Mouse (Mus musculus) ES-E14 (cell line): ENCODE measurements at regions not wholly inside any gene's neighbourhood (a gene's known extent, or its start where the extent isn't known, plus 50 kb on each side); places are given as distances from the start of the nearest gene placed in this dataset.

Experiments
- DNase-seq: peaks from one replicate; pipeline ENCODE4 v3.0.0-alpha.2; 2013; ENCODE audit warnings: low read depth, low spot score
- H3K27ac ChIP-seq: 2 replicates; pipeline ENCODE4 v1.5.1; 2012; ENCODE audit warnings: low read depth, mild to moderate bottlenecking, low read length, moderate library complexity, mixed read lengths; ENCODE audit not compliant: poor library complexity, insufficient read depth, severe bottlenecking
- H3K36me3 ChIP-seq: 2 replicates; pipeline ENCODE4 v1.6.1; 2012; ENCODE audit warnings: mild to moderate bottlenecking, low read length, moderate library complexity, mixed read lengths; ENCODE audit not compliant: control insufficient read depth, poor library complexity, insufficient read depth, severe bottlenecking
- H3K4me1 ChIP-seq, 2 experiments: fragments of 150-350 bp in 1 of 2; sonication (generic) in 1 of 2; 2 replicates each; pipeline ENCODE4 v1.6.1; 2012; ENCODE audit warnings: low read length in 2 of 2, mild to moderate bottlenecking in 1 of 2, mixed read lengths in 1 of 2; ENCODE audit not compliant: control insufficient read depth in 2 of 2, insufficient read depth in 2 of 2, poor library complexity in 1 of 2
- H3K4me3 ChIP-seq, 2 experiments: fragments of 150-350 bp in 1 of 2; sonication (generic) in 1 of 2; 2 replicates each; pipeline ENCODE4 v1.5.1; 2012; ENCODE audit warnings: low read length in 2 of 2, low read depth in 1 of 2, mild to moderate bottlenecking in 1 of 2, mixed read lengths in 1 of 2; ENCODE audit not compliant: insufficient read depth in 1 of 2, poor library complexity in 1 of 2, severe bottlenecking in 1 of 2
- H3K9ac ChIP-seq: 2 replicates; pipeline ENCODE4 v1.6.1; 2012; ENCODE audit warnings: low read depth, mild to moderate bottlenecking, low read length, mixed read lengths; ENCODE audit not compliant: poor library complexity, insufficient read depth, severe bottlenecking
- H3K9me3 ChIP-seq: fragments of 150-350 bp; sonication (generic); 2 replicates; pipeline ENCODE4 v1.6.1; 2012; ENCODE audit warnings: low read depth, mild to moderate bottlenecking, low read length; ENCODE audit not compliant: control insufficient read depth, insufficient read depth
- CHD2 ChIP-seq: IDR thresholded peaks from 2 replicates; pipeline ENCODE4 v1.6.1; 2014; ENCODE audit warnings: mild to moderate bottlenecking, low read depth, low read length, inconsistent platforms
- HCFC1 ChIP-seq: IDR thresholded peaks from 2 replicates; pipeline ENCODE4 v1.6.1; 2012; ENCODE audit warnings: low read length, inconsistent platforms, borderline replicate concordance; ENCODE audit not compliant: insufficient read depth
- MAFK ChIP-seq: IDR thresholded peaks from 2 replicates; pipeline ENCODE4 v1.6.1; 2014; ENCODE audit warnings: mild to moderate bottlenecking, low read depth, low read length, inconsistent platforms; ENCODE audit not compliant: insufficient read depth
- ZC3H11A ChIP-seq: IDR thresholded peaks from 2 replicates; pipeline ENCODE4 v1.6.1; 2012; ENCODE audit warnings: low read depth, mild to moderate bottlenecking, inconsistent platforms, low read length, borderline replicate concordance
- ZNF384 ChIP-seq: IDR thresholded peaks from 2 replicates; pipeline ENCODE4 v1.6.1; 2012; ENCODE audit warnings: low read depth, low read length, inconsistent platforms
- in situ Hi-C, 2 experiments: fragments of 600-800 bp; cut with MboI; formaldehyde crosslinking; loops; one replicate each; pipeline ENCODE4 v1.15.1; 2025; ENCODE audit warnings: low sequenced_read_pairs in 2 of 2, inconsistent platforms in 1 of 2; ENCODE audit not compliant: unreplicated experiment in 2 of 2

DNA sequence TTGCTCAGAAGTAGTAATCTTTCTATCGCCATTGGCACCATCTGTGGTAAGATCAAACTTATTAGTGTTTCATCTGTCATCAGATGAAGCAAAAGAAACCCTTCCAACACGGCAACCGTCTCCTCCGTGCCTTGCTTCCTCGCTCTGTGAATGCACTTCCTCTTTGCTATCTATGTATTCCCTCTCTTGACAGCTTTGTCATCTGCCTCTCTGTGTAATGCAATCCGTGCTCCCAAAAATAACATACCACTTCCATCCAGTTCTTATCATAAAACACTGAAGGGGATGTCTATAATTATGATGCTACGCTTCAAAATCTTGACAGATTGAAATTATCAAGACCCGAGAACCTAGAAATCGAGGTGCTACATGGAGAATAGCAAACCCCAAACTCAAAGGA lies 123.2 kb downstream of the Cartpt start:
- no peak for DNase-seq
- no peak for TF ChIP-seq ZNF384
- no peak overlapping the region for H3K9ac ChIP-seq
- H3K9me3 ChIP-seq, result no peaks in the 10 kb centered on the region
- H3K4me1 ChIP-seq, result no peaks in the 10 kb centered on the region
- H3K4me3 ChIP-seq, result no peak overlapping the region
- in situ Hi-C loops, result no loop called here
- no peaks in the 10 kb centered on the region for H3K36me3 ChIP-seq
- H3K27ac ChIP-seq, result no peak overlapping the region

DNA sequence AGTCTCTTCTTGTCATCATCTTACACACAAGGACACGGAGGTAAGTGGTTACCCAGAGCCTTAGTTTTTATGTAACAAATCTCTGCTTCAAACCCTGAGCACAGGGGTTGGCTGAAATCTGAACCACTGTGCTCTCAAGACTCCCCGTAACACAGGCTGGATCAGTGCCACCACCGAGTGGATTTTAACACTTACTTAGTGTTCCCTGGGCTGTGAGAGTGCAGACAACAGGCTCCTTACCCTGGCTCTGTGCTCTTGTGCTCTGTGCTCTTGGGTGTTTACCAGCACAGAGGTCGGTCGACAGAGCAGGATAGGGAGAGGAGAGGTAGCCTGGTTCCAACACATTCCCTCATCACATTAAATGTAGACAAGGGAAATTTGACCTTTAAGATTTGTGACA lies 134.9 kb downstream of the Cartpt start:
- Histone ChIP-seq H3K36me3 (no peaks in the 10 kb centered on the region), H3K4me1 (no peaks in the 10 kb centered on the region), H3K27ac (no peak overlapping the region), H3K9me3 (no peaks in the 10 kb centered on the region), H3K9ac (no peak overlapping the region), H3K4me3 (no peak overlapping the region)
- no peak for DNase-seq
- no peak for TF ChIP-seq HCFC1
- in situ Hi-C loops, result no loop called here

DNA sequence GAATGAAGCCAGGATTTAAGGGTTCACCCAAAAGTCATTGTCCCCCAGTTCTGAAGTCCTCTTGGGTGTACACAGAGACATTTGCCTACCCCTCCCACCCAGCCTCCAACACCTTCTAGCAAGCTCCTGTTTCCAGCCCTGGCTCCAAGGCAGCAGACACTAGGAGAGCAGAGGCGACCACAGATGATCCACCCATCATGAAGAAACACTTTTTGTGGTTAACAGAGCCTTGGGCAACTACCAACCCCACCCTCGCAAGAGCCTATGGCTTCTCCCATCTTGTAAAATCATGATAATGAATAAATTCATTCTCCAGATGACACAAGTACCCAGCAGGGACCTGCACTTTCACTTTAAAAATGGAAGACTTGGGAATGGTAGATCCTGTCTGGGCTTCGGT lies 136.1 kb downstream of the Cartpt start:
- no peak for TF ChIP-seq HCFC1
- no peak for TF ChIP-seq ZC3H11A
- TF ChIP-seq ZNF384, result no peak
- no peak for TF ChIP-seq MAFK
- TF ChIP-seq CHD2, result no peak
- Histone ChIP-seq H3K4me1 (no peaks in the 10 kb centered on the region), H3K27ac (no peak overlapping the region), H3K36me3 (no peaks in the 10 kb centered on the region), H3K4me3 (no peak overlapping the region), H3K9me3 (no peaks in the 10 kb centered on the region), H3K9ac (no peak overlapping the region)
- in situ Hi-C loops, result no loop called here
- DNase-seq, result no peak

DNA sequence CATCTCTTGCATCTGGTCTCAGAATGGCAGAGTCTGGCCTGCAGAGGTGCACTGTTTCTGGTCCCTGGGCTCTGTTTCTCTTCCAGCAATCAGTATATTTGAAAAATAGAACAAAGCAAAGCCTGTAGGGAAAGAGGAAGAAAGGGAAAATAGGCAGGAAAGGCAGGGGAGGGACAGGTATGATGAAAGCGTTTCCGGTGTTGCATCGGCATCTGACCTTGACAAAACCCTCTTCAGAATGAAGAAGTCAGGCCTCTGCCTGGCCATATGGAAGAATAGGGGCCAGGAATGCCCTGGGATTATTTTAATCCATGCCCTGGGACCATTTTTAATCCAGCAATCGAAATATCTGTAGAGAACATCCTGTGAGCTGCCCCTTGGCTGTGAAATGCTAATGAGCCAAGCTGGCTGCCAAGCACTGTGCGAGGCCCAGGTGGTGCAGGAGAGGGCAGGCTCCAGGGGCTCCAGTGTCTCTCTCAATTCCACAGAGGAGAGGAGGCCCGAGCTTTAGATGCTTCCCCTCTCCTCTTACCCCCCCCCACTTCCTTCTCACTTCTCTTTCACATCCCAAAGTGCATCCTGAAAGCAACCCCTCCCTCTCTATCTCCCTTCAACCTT lies 136.7 kb downstream of the Cartpt start:
- Histone ChIP-seq H3K4me3 (no peak overlapping the region), H3K36me3 (no peaks in the 10 kb centered on the region), H3K9me3 (no peaks in the 10 kb centered on the region), H3K4me1 (no peaks in the 10 kb centered on the region), H3K27ac (no peak overlapping the region), H3K9ac (no peak overlapping the region)
- in situ Hi-C loops, result no loop called here
- DNase-seq, result no peak
- no peak for TF ChIP-seq MAFK
- no peak for TF ChIP-seq HCFC1
- no peak for TF ChIP-seq CHD2
- no peak for TF ChIP-seq ZNF384
- no peak for TF ChIP-seq ZC3H11A

DNA sequence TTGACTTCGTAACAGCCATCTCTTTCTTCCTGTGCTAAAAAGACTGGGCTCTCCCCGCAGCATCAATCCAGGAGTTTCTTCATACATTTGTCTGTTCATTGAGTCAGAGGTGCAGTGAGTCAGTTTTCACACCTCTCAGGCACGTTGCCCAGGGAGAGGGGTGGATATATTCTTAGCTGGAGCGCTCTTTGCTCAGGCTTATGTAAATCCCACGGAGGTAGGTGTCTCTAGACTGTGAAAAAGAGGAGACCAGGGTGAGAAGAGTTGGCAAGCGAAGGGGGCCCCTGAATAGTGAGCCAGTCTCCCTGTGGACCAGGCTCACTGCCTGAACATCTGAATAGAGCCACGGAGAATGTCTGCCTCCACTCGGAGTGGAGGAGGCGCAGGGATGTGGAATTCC lies 139.0 kb downstream of the Cartpt start:
- Histone ChIP-seq H3K36me3 (no peaks in the 10 kb centered on the region), H3K27ac (no peak overlapping the region), H3K9ac (no peak overlapping the region), H3K9me3 (no peaks in the 10 kb centered on the region), H3K4me3 (no peak overlapping the region), H3K4me1 (no peaks in the 10 kb centered on the region)
- in situ Hi-C loops, result no loop called here
- TF ChIP-seq MAFK (no peak), HCFC1 (no peak), CHD2 (no peak), ZC3H11A (no peak), ZNF384 (no peak)
- no peak for DNase-seq
